Mouse (Mus musculus) lung, postnatal 0 days (tissue): ENCODE measurements at regions not wholly inside any gene's neighbourhood (a gene's known extent, or its start where the extent isn't known, plus 50 kb on each side); places are given as distances from the start of the nearest gene placed in this dataset.
A peak's percentile ranks its signal among the peaks of the same experiment; 100 is the strongest.

Experiments used
- ATAC-seq: fragments of 200-750 bp; cut with Nextera tagmentation; 2 replicates; pipeline ENCODE4 v1.8.0; 2017; ENCODE audit warnings: moderate library complexity
- DNase-seq: peaks from one replicate; pipeline ENCODE4 v3.0.0-alpha.2; 2016; ENCODE audit warnings: low spot score
- H3K27ac ChIP-seq: fragments of 300-500 bp; sonication (generic); 2 replicates; pipeline ENCODE4 v1.5.1; 2014; ENCODE audit warnings: antibody characterized with exemption, mild to moderate bottlenecking, low read length, mixed read lengths
- H3K27me3 ChIP-seq: fragments of 300-500 bp; sonication (generic); replicated peaks from 2 replicates; pipeline ENCODE4 v1.6.1; 2014; ENCODE audit warnings: low read length, mixed read lengths; ENCODE audit not compliant: insufficient read depth
- H3K36me3 ChIP-seq: fragments of 300-500 bp; sonication (generic); 2 replicates; pipeline ENCODE4 v1.6.1; 2014; ENCODE audit warnings: low read length, mixed read lengths; ENCODE audit not compliant: insufficient read depth
- H3K4me1 ChIP-seq: fragments of 300-500 bp; sonication (generic); 2 replicates; pipeline ENCODE4 v1.6.1; 2014; ENCODE audit warnings: antibody characterized with exemption, low read depth, low read length, mixed read lengths; ENCODE audit not compliant: insufficient read depth
- H3K4me2 ChIP-seq: fragments of 300-500 bp; sonication (generic); replicated peaks from 2 replicates; pipeline ENCODE4 v1.6.1; 2014; ENCODE audit warnings: low read depth, mild to moderate bottlenecking, low read length, moderate library complexity, mixed read lengths
- H3K4me3 ChIP-seq: fragments of 300-500 bp; sonication (generic); 2 replicates; pipeline ENCODE4 v1.5.1; 2014; ENCODE audit warnings: low read depth, low read length
- H3K9ac ChIP-seq: fragments of 300-500 bp; sonication (generic); replicated peaks from 2 replicates; pipeline ENCODE4 v1.6.1; 2014; ENCODE audit warnings: low read depth, mild to moderate bottlenecking
- H3K9me3 ChIP-seq: fragments of 300-500 bp; sonication (generic); 2 replicates; pipeline ENCODE4 v1.6.1; 2016; ENCODE audit warnings: low read length, mixed read lengths
- CTCF ChIP-seq: IDR thresholded peaks from 2 replicates; pipeline ENCODE4 v1.5.1; 2016; ENCODE audit warnings: antibody characterized with exemption, mild to moderate bottlenecking
- EP300 ChIP-seq: IDR thresholded peaks from 2 replicates; pipeline ENCODE4 v1.6.1; 2016; ENCODE audit warnings: antibody characterized with exemption, mild to moderate bottlenecking, control low read depth
- WGBS: fragments of 180-500 bp; shearing (Covaris S2); extraction: QIAGEN DNeasy Blood & Tissue Kit; methylation state at CpG from one replicate; pipeline ENCODE4 v1.1.7; 2014; 5-methylcytosine and 5-hydroxymethylcytosine counted together

- WGBS = 86% methylated on average over 3 of the region's 3 CpGs
- TF ChIP-seq EP300 = no peak
- 0 out of 2 replicates have a peak, but pooled peaks have one; percentile 31 for TF ChIP-seq CTCF
- no peak for ATAC-seq
Observed at GRCm38 (mm10) chr14:46505266-46505665, 114.8 kb upstream of the Bmp4 start.

GRCm38 (mm10) chr14:46491601-46492000 lies 101.1 kb upstream of the Bmp4 start:
- H3K9me3 ChIP-seq = no peaks in the 10 kb centered on the region
- no peak overlapping the region for H3K9ac ChIP-seq
- TF ChIP-seq CTCF = no peak
- TF ChIP-seq EP300 = no peak
- ATAC-seq (peak; percentile 68), DNase-seq (peak; percentile 52)
- H3K4me1 ChIP-seq = no peaks in the 10 kb centered on the region; the same call in 1 of the 2 replicates
- 34% methylated on average over 9 of the region's 9 CpGs for WGBS
- H3K36me3 ChIP-seq = no peaks in the 10 kb centered on the region
- no peaks in the 10 kb centered on the region for H3K27me3 ChIP-seq
- no peak overlapping the region for H3K4me2 ChIP-seq
- H3K27ac ChIP-seq = no peak overlapping the region
- no peak overlapping the region for H3K4me3 ChIP-seq

More at GRCm38 (mm10) chr14:46505266-46505665, 114.8 kb upstream of the Bmp4 start:
- Histone ChIP-seq H3K4me3 (no peak overlapping the region), H3K27ac (no peak overlapping the region), H3K9me3 (no peaks in the 10 kb centered on the region), H3K4me1 (no peaks in the 10 kb centered on the region), H3K4me2 (no peak overlapping the region), H3K27me3 (no peaks in the 10 kb centered on the region), H3K36me3 (no peaks in the 10 kb centered on the region), H3K9ac (no peak overlapping the region)
- DNase-seq = no peak

- ATAC-seq = peak; percentile 26
- Histone ChIP-seq H3K9ac (no peak overlapping the region), H3K36me3 (no peaks in the 10 kb centered on the region), H3K4me1 (no peaks in the 10 kb centered on the region; the same call in 1 of the 2 replicates), H3K27me3 (no peaks in the 10 kb centered on the region), H3K9me3 (no peaks in the 10 kb centered on the region), H3K4me3 (no peak overlapping the region), H3K27ac (no peak overlapping the region), H3K4me2 (no peak overlapping the region)
- no peak for TF ChIP-seq EP300
- TF ChIP-seq CTCF = no peak
- 44% methylated on average over 2 of the region's 2 CpGs for WGBS
- no peak for DNase-seq
Observed at GRCm38 (mm10) chr14:46491182-46491581, 100.7 kb upstream of the Bmp4 start.

GRCm38 (mm10) chr14:46487551-46487950 lies 97.1 kb upstream of the Bmp4 start:
- WGBS = 84% methylated on average over 1 of the region's 1 CpGs
- no peaks in the 10 kb centered on the region for H3K27me3 ChIP-seq
- DNase-seq (no peak), ATAC-seq (no peak)
- H3K36me3 ChIP-seq = no peaks in the 10 kb centered on the region
- TF ChIP-seq EP300 = no peak
- no peak overlapping the region for H3K27ac ChIP-seq
- no peak overlapping the region for H3K9ac ChIP-seq
- H3K4me1 ChIP-seq = no peaks in the 10 kb centered on the region; the same call in 1 of the 2 replicates
- no peak overlapping the region for H3K4me2 ChIP-seq
- no peaks in the 10 kb centered on the region for H3K9me3 ChIP-seq
- no peak overlapping the region for H3K4me3 ChIP-seq

GRCm38 (mm10) chr14:46480396-46480795 lies 89.9 kb upstream of the Bmp4 start:
- no peaks in the 10 kb centered on the region for H3K36me3 ChIP-seq
- no peak overlapping the region for H3K4me3 ChIP-seq
- H3K4me1 ChIP-seq = no peaks in the 10 kb centered on the region
- H3K4me2 ChIP-seq = no peak overlapping the region
- H3K9me3 ChIP-seq = no peaks in the 10 kb centered on the region
- H3K27me3 ChIP-seq = no peaks in the 10 kb centered on the region
- 81% methylated on average over 7 of the region's 7 CpGs for WGBS
- ATAC-seq (no peak), DNase-seq (no peak)
- no peak overlapping the region for H3K9ac ChIP-seq
- no peak overlapping the region for H3K27ac ChIP-seq
- TF ChIP-seq CTCF (0 out of 2 replicates have a peak, but pooled peaks have one; percentile 5), EP300 (no peak)

- H3K9ac ChIP-seq = no peak overlapping the region
- no peak overlapping the region for H3K27ac ChIP-seq
- H3K9me3 ChIP-seq = no peaks in the 10 kb centered on the region
- no peak for DNase-seq
- TF ChIP-seq EP300 = no peak
- no peak for TF ChIP-seq CTCF
- H3K4me3 ChIP-seq = no peak overlapping the region
- no peaks in the 10 kb centered on the region for H3K27me3 ChIP-seq
- H3K4me2 ChIP-seq = no peak overlapping the region
- H3K36me3 ChIP-seq = no peaks in the 10 kb centered on the region
- no peak for ATAC-seq
- WGBS = 63% methylated on average over 1 of the region's 1 CpGs
- H3K4me1 ChIP-seq = no peaks in the 10 kb centered on the region
Observed at GRCm38 (mm10) chr14:46475945-46476344, 85.5 kb upstream of the Bmp4 start.

- Histone ChIP-seq H3K27ac (no peak overlapping the region), H3K36me3 (no peaks in the 10 kb centered on the region), H3K4me2 (no peak overlapping the region), H3K4me1 (no peaks in the 10 kb centered on the region), H3K9ac (no peak overlapping the region), H3K27me3 (no peaks in the 10 kb centered on the region), H3K4me3 (no peak overlapping the region), H3K9me3 (no peaks in the 10 kb centered on the region)
- DNase-seq (no peak), ATAC-seq (no peak)
- TF ChIP-seq CTCF (no peak), EP300 (no peak)
Observed at GRCm38 (mm10) chr14:46462967-46463366, 72.5 kb upstream of the Bmp4 start.
